Mouse (Mus musculus) hindlimb bud, embryonic 11.5 days (tissue): ENCODE results near the gene Map2.

Experiments
- DNase-seq: peaks from one replicate; pipeline ENCODE4 v3.0.0-alpha.2; 2012; ENCODE audit warnings: low read depth, low spot score; ENCODE audit errors: extremely low spot score

Gene Map2

DNA sequence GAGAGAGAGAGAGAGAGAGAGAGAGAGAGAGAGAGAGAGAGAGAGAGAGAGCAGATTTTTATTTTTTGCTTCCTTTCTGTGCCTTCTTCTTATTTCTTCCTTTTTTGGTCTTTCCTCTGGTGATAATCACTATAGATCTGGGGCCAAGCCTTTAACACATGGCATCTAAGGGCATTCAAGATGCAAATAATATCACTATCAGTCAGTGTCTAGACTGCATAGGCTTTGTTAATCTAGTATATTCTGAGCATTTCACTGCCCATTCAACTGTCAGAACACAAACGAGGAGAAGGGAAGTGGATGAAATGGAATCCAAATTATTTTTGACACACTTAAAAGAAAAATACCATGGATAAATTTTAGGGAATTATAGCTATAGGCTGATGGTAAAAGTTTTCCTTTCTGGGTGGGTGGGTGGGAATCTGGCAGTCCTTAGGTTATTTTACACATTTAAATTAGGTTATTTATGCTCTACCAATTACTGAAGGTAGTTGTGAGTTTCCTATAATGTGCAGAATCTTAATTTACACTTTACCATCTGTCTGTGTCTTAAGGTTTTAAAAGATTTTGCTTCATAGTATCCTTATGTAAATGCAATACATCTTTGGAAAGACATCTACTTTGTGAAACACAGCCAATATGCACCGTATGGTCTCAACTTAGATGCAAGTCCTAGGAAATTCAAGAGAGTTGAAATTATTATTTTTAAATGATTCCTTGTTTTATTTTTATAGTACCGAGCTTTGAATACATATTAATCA is 117.2 kb downstream of the Map2 start:
- DNase-seq, result no peak

DNA sequence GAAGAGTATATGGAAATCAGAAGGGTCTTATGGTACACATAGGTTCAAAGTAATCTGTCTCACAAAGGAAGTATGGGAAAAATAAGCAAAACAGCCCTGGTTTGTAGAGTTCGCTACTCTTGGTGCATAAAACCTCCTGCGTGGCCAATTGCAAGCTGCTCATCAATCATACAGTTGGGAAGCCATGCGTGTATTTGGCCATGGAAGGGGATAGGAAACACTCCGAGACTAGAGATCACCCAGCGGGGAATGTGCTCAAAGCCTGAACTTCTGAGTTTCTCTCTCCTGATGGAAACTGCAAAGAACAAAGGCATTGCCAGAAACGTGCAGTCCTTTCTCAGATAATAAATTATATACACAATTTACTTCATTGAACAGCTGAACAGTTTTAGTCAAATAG is 124.3 kb downstream of the Map2 start:
- DNase-seq, result no peak

DNA sequence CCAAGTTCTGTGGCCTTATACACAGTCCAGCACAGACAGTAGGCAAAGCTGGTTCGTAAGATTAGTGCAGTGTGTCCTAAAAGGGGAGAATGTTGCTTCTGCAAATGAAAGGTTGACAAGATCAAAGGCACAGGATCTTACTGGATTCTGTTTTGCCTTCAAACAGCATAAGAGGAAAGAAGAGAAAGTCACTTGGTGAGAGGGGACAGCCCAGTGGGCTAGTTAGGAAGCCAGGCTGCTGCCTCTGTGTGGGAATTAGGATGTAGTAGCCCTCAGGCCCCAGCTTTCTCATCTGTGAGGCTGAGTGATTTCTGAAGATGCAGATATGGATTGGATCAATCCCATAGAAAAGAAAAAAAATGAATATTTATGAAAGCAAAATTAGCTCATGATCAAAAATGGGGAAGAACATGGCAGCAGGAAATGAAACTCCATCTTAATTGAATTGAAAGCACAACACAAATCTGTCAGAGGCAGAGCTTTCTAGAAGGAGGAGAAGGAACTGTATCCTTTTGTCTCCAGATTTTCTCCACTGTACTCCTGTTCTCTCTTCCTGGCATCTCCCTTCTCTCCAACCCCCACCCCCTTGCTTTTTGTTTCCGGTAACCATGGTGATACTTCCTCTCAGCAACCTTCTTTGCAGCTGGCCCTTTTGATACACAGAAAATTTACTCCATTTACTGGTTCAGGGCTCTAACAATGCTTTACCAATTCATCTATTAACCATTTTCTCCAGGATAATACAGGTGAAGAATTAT is 145.5 kb downstream of the Map2 start:
- no peak for DNase-seq

DNA sequence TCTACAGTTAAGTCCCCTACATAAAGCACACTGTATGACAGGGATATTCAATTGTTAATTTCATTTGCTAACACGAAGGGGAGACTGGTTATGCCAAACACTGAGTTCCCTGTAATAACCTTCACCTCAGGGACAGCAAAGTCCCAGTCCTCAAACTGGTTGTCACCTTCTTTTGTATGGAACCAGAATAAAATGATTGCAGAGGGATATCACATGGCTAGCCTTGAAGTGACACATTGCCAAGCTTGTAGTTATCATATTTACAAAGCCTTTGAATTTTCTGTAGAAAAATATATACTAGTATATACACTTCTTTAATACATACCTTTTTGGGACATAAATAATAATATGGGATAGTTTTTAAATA is 146.0 kb downstream of the Map2 start:
- DNase-seq, result no peak

DNA sequence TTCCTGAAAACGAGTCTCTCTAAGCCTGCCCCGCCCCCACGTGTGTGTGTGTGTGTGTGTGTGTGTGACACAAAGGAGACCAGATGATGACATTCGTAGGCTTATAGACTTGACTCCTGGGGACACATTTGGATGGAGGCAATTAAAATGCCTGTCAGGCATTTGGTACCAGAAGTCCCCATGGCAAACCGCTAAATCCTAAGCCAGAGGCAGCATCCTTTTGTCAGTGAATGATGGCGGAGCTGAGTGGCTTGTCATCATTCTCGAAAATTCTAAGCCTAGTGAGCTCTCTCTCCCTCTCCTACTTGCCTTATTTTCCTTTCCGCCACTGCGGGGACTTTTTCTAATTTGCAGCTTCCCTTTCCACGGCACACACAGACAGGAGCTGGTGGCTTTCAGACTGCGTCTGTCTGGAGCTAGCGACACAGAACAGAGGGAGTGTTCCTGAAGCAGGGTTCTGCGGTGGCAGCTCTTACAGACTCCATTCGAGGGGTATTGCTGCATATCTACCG is 146.6 kb downstream of the Map2 start:
- no peak for DNase-seq

DNA sequence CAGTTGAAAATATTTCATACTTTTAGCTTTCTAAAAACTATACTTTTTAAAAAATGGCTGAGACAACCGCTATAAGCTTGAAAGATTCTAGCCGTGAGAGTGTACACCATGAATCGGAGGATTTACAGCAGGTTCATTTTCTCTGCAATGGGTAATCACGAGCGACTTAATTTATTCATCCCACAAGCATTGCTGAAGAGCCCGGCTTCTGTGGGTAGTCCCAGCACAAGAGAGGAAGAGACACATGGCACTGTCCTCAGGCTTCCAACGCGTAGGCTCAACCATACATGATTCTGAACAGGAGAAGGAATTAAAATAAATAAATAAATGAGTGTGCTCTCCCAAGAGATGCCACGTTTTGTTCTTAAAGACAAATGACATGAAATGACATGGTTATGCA is 148.4 kb downstream of the Map2 start:
- no peak for DNase-seq

DNA sequence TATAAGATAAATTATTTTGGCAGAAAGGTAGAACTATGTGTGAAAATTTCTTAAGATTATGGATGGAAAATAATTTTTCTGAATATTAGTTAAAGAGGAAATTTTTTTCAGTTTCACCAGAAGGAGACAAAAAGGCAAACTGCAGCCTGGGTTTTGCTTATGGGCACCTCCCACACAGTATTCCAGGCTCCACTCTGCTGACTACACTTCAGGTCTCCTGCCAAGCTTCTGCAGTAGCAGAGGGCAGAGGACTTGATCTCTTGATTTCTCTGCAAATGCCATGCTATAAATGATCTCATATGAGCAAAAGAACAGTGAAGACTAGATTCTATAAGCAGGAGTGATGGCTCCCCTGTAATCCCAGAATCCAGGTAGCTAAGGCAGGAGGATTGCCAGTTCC is 149.9 kb downstream of the Map2 start:
- no peak for DNase-seq

DNA sequence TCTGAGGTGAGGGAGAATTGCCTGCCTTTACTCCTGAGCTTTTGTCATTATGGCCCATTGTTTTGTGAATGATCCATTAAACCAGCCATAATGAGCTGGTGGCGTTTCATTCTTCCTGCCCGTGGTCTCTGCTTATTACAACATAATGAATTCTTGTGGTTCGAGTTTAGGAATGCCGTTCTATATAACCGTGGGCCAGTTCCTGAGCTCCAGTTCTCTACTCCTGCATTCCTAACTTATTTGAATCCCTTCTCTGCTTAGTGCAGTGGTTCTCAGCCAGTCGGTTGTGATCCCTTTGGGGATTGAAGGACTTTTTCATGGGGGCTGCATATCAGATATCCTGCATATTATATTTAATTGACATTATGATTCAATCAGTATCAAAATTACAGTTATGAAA is 153.9 kb downstream of the Map2 start:
- no peak for DNase-seq

DNA sequence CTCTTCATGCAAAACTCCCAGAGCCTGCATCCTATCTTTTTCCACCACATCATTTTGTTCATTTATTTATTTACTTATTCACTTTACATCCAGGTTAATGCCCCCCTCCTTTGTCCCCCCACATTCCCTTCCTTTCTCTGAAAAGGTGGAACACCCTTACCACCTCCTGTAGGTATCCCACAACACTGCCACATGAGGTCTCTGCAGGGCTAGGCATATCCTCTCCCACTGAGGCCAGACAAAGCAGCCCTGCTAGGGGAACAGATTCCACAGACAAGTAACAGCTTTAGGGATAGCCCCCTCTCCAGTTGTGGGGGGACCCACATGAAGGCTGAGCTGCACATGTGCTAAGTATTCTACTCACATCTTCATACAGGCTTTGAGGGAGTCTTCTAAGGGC is 154.5 kb downstream of the Map2 start:
- DNase-seq, result no peak

DNA sequence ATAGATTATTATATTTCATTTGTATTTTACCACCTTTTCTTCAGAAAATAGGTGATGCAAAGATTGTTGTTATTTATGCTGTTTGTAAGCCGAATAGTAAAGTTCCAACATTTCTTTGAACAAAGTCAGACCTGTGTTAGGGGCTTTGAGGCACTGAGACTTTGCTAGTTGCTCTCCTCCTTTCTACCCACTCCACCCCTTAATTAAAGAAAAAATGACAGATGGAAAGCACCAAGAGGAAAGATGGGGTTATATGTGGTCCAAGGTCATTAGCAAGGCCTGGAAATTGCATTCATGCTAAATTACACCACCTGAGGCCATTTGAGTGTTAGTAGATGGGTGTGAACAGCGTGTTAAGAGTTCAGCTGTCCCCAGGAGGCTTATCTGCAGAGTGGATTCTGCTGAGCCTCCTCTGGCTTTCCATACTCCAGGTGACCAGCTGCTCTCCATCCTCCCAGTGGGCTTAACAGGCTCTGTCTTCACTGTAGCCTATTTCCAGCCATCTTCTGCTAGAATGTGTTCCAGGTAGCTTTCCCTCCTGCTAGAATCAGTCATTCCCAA is 160.7 kb downstream of the Map2 start:
- no peak for DNase-seq

DNA sequence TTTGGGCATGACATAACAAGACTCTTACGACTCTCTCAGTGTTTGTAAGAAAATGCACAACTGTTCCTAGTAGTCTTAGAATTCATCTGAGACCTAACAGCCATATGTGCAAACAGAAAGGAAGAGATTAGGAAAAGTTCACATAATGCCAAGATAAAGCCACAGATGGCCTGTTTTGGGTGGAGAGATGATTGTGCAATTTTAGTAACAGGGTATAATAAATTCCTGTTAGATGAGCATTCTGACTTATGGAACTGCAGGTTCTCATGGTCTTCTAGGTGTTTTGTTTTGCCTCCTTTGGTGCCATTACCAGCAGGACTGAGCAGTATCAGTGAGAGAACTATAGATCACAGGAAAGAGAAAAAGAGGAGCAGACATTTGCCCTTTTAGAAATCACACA is 164.1 kb downstream of the Map2 start:
- DNase-seq, result no peak

DNA sequence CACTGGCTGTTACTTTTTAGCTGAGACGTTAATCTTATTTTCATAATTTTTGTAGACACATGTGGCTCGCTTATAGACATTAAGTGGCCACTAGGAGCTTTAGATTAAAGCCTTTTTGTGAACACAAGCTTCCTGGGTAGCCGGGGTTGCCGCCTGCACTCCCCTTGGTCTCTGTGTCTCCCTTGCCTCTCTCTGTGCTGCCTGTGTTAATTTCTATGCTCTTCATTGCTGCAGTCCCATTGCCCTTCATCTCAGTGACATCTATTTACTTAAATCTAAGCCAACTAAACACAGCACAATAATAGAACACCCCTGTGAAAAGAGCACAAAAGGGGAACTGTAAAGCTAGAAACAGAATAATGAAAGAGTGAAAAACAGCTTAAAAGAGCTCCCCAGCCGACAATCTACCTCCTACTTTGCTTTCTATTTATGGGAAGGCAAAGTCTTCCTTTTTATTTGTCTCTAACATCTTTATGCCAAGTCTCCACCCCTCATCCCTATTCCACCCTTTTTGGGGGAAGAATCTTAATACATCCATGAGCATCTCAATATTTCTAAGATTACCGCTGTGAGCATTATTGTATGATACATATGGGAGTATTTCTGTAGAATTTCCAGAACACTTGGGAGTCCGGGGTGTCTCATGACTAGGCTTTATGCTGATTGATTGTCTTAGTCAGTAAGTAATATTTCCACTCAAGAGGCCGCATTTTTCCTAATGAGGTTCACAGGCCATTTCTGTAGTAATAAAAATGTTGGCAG is 173.5 kb downstream of the Map2 start:
- no peak for DNase-seq

DNA sequence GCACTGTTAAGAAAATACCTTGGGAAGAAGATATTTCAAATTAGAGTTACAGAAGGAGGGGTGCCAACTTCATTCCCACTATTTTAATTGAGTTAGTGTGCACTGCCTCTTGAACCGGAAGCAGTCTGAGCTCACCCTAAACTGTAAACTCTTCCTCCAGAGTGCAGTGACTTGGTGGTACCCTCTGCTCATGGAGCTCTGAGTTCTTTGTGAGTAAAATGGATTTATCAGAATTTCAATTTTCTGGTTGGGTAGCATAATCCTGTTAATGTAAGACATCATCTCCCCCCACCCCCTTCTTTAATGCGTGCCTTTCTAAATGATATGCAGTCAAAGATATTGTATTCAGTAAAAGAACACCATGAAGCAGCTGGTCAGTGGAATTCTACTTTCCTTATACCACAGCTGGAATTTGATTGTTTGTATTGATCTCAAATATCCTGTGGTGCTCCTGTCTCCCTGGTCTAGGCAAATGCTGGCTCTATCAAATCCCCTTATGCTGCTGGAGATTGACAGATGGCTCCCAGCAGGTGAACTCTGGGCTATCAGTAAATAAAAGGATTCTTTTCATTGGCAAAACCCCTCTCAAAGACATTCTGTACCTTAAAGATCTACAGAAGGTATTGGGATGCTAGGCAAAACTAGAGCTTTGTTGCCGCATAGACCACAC is 174.2 kb downstream of the Map2 start:
- no peak for DNase-seq

DNA sequence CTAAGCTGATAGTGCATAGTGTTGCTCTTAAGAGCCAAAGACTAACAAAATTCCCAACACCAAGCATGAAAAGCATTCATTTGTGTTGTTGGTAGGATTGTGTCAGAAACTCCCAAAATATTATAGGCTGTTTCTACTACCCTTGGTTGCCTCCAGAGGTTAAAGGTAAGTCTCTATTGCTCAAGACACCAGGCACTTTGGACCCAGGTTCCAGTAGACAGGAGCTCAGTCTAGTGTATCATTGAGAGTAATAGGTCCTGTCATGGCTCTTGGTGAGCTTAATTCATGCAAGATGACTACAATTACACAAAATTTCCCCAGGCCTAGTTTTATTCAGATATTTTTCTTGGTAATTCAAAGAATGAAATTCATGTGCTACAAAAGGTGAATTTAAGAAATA is 176.3 kb downstream of the Map2 start:
- DNase-seq, result no peak

DNA sequence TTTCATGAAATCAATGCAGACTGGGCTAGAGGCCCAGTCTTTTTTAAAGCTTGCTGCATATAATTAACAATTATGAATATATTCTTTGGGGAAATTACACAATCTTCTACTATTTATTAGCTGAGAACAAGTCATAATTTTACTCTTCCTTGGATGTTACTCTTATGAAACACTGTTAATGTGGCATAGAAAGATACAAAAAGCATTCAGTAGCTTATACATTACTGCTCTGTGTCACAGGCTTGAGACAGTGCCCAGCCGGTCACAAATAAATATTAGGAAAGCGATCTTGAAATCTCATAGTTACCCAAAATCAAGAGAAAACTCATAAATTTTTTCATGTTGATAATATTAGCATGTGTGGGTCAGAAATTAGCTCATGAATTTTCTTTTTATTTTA is 186.7 kb downstream of the Map2 start:
- no peak for DNase-seq

DNA sequence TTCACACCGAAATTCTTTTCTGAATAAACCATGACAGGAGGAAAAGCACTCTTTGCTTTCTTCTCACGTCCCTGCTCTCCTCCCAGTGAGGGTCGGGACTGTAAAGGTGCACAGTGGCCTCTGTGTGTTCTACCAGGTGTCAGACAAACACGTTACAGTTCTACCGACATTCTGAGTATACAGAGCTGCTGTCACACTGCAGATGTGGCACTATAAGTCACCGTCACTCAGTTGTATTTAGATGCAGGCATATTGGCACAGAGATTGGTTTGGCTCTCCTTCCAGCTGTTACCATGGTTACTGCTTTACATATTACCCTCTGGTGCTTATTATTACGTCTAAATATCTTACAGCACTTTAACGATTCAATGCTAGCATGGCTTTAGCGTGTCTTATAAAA is 188.2 kb downstream of the Map2 start:
- DNase-seq, result no peak

DNA sequence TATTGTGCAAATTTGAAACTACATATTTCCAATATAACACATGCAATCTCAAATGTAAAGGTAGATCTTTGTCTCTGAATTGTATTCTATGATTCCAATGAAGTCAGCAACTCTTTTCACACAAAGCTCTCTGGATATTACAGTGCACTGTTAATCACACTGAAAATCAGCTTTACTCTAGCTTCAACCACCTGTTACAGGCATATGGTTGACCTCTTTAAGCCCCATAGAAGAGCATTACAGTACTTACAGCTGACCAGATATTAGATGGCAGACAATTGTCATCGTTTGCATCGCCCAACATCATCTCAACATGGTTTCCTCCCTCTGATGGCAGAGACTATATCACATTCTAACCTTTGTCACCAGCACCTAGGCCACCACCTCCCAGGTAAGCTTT is 189.3 kb downstream of the Map2 start:
- DNase-seq, result no peak

DNA sequence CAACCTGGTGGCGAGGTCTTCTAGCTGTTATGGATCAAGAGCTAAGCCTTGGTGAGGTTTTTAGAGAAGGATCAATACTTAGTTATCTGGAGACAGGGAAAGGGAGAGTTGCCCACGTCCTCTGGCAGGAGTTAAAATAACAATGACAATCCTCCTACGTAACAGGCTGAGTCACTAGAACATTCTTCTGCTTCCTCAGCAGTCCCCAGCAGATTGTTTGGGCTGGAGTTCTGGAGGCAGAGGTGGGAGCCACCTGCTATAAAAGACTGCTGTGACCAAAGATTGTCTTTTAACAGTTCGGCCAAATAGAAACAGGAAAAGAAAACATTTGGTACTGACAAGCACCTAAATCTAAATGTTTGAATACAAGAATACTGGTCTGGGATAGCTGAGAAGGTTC is 190.5 kb downstream of the Map2 start:
- no peak for DNase-seq

DNA sequence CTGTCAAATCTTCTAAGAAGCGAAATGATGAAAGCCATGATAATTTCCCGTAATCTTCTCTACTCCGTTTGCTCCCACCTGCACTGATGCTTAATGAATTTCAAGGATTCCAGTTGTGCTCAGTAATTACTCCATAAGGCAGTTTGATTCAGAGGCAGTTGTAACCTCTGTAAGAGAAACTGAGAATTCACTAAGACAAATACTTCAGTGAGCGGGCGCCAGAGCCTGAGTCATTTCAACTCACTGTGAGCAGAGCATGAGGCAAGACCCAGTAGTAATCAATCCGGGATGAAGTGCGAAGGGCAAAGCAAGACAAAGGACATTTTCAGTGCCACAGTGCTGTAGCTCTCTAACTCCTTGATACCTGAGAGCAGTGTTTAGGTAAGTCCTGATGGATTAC is 194.4 kb downstream of the Map2 start:
- DNase-seq, result no peak

DNA sequence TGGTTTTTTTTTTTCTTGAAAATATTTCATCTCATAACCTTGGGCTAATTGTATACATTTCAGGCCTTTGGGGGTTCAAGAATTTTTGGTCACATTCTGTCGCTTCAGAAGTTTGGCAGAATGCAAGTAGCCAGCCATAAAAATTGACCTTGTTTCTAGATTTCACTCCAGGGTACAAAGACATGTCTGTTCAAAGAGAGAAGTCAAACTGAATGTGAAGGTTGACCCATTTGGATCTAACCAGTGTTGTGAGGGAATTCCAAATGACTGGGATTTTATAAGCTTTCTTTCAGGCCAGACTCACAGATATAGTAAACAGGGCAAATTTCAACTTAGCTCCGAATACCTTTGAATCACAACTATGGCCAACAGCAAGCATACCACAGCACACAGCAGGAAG is 196.3 kb downstream of the Map2 start:
- no peak for DNase-seq

DNA sequence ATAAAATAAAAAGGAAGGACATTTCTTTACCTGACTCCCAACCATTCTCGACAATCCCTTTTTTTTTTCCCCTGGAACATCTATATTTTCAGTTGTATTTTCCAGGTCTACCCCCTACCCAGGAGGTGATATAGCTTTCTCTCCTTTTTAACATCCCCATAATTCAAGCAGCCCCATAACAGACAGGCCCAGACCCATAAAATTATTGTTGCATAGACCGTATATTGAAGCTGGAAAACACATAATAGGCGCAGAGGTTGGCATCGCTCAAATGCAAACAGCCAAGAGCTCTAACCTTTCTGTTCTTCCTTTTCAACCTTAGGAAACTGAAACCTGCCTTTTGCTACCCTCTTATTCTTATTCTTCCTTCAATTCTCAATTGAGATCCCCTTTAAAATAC is 211.2 kb downstream of the Map2 start:
- no peak for DNase-seq
